Mouse (Mus musculus) liver, embryonic 15.5 days (tissue): ENCODE results near the gene A3galt2. TPM values are rescaled to one million over a fixed set of nuclear protein-coding genes. Genes with fewer than 3 reads are reported as not detected.

Experiments
- ATAC-seq: fragments of 200-750 bp; cut with Nextera tagmentation; 2 replicates; pipeline ENCODE4 v1.8.0; 2017; ENCODE audit warnings: moderate number of reproducible peaks, mild to moderate bottlenecking, moderate library complexity; ENCODE audit not compliant: insufficient read depth
- H3K27ac ChIP-seq: fragments of 300-500 bp; sonication (generic); replicated peaks from 2 replicates; pipeline ENCODE4 v1.5.1; 2015; ENCODE audit warnings: mild to moderate bottlenecking, inconsistent platforms
- H3K27me3 ChIP-seq: fragments of 300-500 bp; sonication (generic); 2 replicates; pipeline ENCODE4 v1.6.1; 2015; ENCODE audit warnings: mild to moderate bottlenecking, inconsistent platforms
- H3K36me3 ChIP-seq: fragments of 300-500 bp; sonication (generic); replicated peaks from 2 replicates; pipeline ENCODE4 v1.6.1; 2015; ENCODE audit warnings: moderate library complexity, mild to moderate bottlenecking, inconsistent platforms
- H3K4me1 ChIP-seq: fragments of 300-500 bp; sonication (generic); replicated peaks from 2 replicates; pipeline ENCODE4 v1.6.1; 2015; ENCODE audit warnings: inconsistent platforms
- H3K4me2 ChIP-seq: fragments of 300-500 bp; sonication (generic); 2 replicates; pipeline ENCODE4 v1.6.1; 2015; ENCODE audit warnings: moderate library complexity, mild to moderate bottlenecking, inconsistent platforms
- H3K4me3 ChIP-seq: fragments of 300-500 bp; sonication (generic); replicated peaks from 2 replicates; pipeline ENCODE4 v1.5.1; 2015; ENCODE audit warnings: mild to moderate bottlenecking, inconsistent platforms
- H3K9ac ChIP-seq: fragments of 300-500 bp; sonication (generic); 2 replicates; pipeline ENCODE4 v1.6.1; 2015; ENCODE audit warnings: moderate library complexity, mild to moderate bottlenecking, inconsistent platforms
- H3K9me3 ChIP-seq: fragments of 300-500 bp; sonication (generic); replicated peaks from 2 replicates; pipeline ENCODE4 v1.6.1; 2016; ENCODE audit warnings: inconsistent platforms
- WGBS: fragments of 180-500 bp; shearing (Covaris S2); methylation state at CpG from one replicate; pipeline ENCODE4 v1.1.7; 2015; ENCODE audit warnings: mixed read lengths; ENCODE audit not compliant: insufficient replicate concordance; 5-methylcytosine and 5-hydroxymethylcytosine counted together
- polyA plus RNA-seq: library from polyadenylated mRNA; unstranded; fragments of >200 nt; fragmentation: Nextera tagmentation; extraction: Ambion mirVana; gene quantifications from 2 replicates; pipeline ENCODE4 v1.2.1, GENCODE M21; 2015

The A3galt2 gene
- polyA plus RNA-seq, 1 experiment from 2014 or later = not detected

DNA sequence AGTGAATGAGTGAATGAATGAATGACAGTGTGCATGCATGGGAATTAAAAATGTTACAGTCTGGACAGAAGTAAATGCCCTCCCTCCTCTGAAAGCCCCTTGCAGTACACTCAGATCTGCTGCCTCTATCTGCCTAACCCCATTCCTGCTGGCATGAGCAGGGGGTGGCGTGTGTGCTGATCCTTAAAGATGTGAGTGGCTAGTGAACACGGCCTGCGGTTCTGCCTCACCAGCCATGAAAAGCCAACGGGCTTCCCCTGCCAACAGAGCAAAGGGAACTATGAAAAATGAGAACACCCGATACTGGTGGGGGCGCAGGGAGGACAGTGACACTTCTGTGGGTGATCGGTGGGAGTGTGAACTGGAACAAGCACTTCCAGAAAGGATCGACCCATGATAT lies 41.6 kb downstream of the A3galt2 start:
- no peaks in the 10 kb centered on the region for H3K27me3 ChIP-seq
- no peak for ATAC-seq
- no peak overlapping the region for H3K27ac ChIP-seq
- WGBS = 53% methylated on average over 8 of the region's 8 CpGs
- H3K4me2 ChIP-seq = no peak overlapping the region
- H3K4me3 ChIP-seq = no peak overlapping the region
- H3K9me3 ChIP-seq = no peaks in the 10 kb centered on the region
- H3K36me3 ChIP-seq = no peaks in the 10 kb centered on the region
- H3K9ac ChIP-seq = no peak overlapping the region
- peaks cover 48% of the 10 kb centered on the region for H3K4me1 ChIP-seq

- 47% methylated on average over 9 of the region's 9 CpGs for WGBS
These were observed 46.7 kb downstream of the A3galt2 start for GRCm38 (mm10) chr4:128801675-128802465.

GRCm38 (mm10) chr4:128803569-128803968 lies 48.4 kb downstream of the A3galt2 start:
- H3K36me3 ChIP-seq = no peaks in the 10 kb centered on the region
- peak overlapping the region; percentile 99; the same call in 1 of the 2 replicates for H3K4me2 ChIP-seq
- no peak for ATAC-seq
- H3K27ac ChIP-seq = 0 out of 2 replicates have a peak overlapping the region, but pooled peaks have one; percentile 94
- H3K4me1 ChIP-seq = peaks cover 64% of the 10 kb centered on the region
- no peaks in the 10 kb centered on the region for H3K9me3 ChIP-seq
- no peaks in the 10 kb centered on the region for H3K27me3 ChIP-seq
- no peak overlapping the region for H3K9ac ChIP-seq
- H3K4me3 ChIP-seq = no peak overlapping the region
- WGBS = 73% methylated on average over 5 of the region's 5 CpGs

More at GRCm38 (mm10) chr4:128801675-128802465, 46.7 kb downstream of the A3galt2 start:
- ATAC-seq = no peak
- H3K27me3 ChIP-seq = no peaks in the 10 kb centered on the region
- H3K36me3 ChIP-seq = no peaks in the 10 kb centered on the region
- no peak overlapping the region for H3K27ac ChIP-seq
- peaks cover 56% of the 10 kb centered on the region for H3K4me1 ChIP-seq
- H3K9ac ChIP-seq = no peak overlapping the region
- no peak overlapping the region for H3K4me3 ChIP-seq
- no peaks in the 10 kb centered on the region for H3K9me3 ChIP-seq
- H3K4me2 ChIP-seq = no peak overlapping the region

GRCm38 (mm10) chr4:128804426-128805149 lies 49.4 kb downstream of the A3galt2 start:
- H3K36me3 ChIP-seq = no peaks in the 10 kb centered on the region

DNA sequence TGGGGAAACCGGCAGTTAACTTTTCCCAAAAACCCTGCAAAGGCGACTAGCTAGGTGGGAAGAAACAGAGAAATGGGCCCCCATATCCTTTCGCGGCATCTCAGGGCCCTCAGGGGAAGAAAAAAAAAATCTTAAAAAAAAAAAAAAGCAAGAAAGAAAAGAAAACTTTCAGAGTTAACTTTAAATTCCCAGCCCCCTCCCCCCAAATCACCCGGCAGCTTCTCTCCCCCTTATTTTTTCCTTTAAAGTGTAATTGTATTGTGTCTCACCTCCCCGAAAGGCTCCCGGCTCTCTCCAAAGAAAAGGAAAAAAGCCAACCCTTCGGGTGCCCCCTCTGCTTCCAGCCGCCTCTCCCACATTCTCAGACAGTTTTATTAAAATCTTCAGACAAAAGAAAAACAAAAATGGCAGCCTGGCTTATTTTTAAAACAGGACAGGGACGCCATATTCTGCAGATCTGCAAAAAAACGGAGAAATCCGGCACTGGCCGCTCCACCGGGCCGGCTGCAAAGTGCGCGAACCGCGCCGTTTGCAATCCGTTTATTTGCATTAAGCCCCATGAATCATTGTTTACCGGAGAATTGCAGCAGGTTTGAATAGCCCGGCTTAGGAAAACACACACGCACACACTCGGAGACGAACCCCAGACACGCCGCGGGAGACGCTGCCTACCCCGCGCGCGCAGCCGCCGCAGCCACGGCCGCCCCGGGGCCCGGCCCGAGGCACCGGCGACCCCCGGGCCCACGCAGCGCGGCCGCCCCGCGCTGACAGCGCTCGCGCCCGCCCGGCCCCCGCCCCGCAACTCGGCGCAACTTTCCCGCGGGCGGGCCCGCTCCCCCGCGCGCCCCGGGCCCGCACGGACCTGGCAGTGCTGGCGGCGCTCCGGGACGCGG lies 50.2 kb downstream of the A3galt2 start:
- peak overlapping the region; percentile 94 for H3K27ac ChIP-seq
- peaks cover 61% of the 10 kb centered on the region for H3K4me1 ChIP-seq
- peak; percentile 13 for ATAC-seq
- WGBS = 1% methylated on average over 58 of the region's 74 CpGs
- H3K9me3 ChIP-seq = no peaks in the 10 kb centered on the region
- no peaks in the 10 kb centered on the region for H3K27me3 ChIP-seq
- peak overlapping the region; percentile 90 for H3K9ac ChIP-seq
- H3K36me3 ChIP-seq = no peaks in the 10 kb centered on the region
- peak overlapping the region; percentile 86 for H3K4me3 ChIP-seq
- peak overlapping the region; percentile 99 for H3K4me2 ChIP-seq

More at GRCm38 (mm10) chr4:128804426-128805149, 49.4 kb downstream of the A3galt2 start:
- Histone ChIP-seq H3K27me3 (no peaks in the 10 kb centered on the region), H3K9me3 (no peaks in the 10 kb centered on the region), H3K9ac (peak overlapping the region; percentile 90), H3K4me1 (peaks cover 60% of the 10 kb centered on the region), H3K4me3 (peak overlapping the region; percentile 86), H3K4me2 (peak overlapping the region; percentile 99), H3K27ac (peak overlapping the region; percentile 94; the same call in 1 of the 2 replicates)
- ATAC-seq = no peak
- 9% methylated on average over 6 of the region's 6 CpGs for WGBS

GRCm38 (mm10) chr4:128806043-128806826 lies 51.1 kb downstream of the A3galt2 start, which contains the start of gene Zfp362:
Gene Zfp362, minus strand, starts transcription at chr4:128806045.
- ATAC-seq = peak; percentile 53
- peaks cover 69% of the 10 kb centered on the region for H3K4me1 ChIP-seq
- H3K9me3 ChIP-seq = no peaks in the 10 kb centered on the region

GRCm38 (mm10) chr4:128806827-128807179 lies 51.6 kb downstream of the A3galt2 start:
- Histone ChIP-seq H3K27ac (peak overlapping the region; percentile 94), H3K9ac (peak overlapping the region; percentile 90), H3K4me3 (peak overlapping the region; percentile 86), H3K27me3 (no peaks in the 10 kb centered on the region), H3K4me1 (peaks cover 71% of the 10 kb centered on the region), H3K36me3 (no peaks in the 10 kb centered on the region), H3K9me3 (no peaks in the 10 kb centered on the region), H3K4me2 (peak overlapping the region; percentile 99)
- peak; percentile 75 for ATAC-seq
- under 1% methylated on average over 15 of the region's 15 CpGs for WGBS

More at GRCm38 (mm10) chr4:128806043-128806826, 51.1 kb downstream of the A3galt2 start, which contains the start of gene Zfp362:
- peak within 1 kb of the TSS; percentile 94 for H3K27ac ChIP-seq
- H3K36me3 ChIP-seq = no peaks in the 10 kb centered on the region
- no peaks in the 10 kb centered on the region for H3K27me3 ChIP-seq
- peak within 1 kb of the TSS; percentile 90 for H3K9ac ChIP-seq
- WGBS = under 1% methylated on average over 77 of the region's 111 CpGs
- H3K4me2 ChIP-seq = peak within 1 kb of the TSS; percentile 99
- H3K4me3 ChIP-seq = peak within 1 kb of the TSS; percentile 86

DNA sequence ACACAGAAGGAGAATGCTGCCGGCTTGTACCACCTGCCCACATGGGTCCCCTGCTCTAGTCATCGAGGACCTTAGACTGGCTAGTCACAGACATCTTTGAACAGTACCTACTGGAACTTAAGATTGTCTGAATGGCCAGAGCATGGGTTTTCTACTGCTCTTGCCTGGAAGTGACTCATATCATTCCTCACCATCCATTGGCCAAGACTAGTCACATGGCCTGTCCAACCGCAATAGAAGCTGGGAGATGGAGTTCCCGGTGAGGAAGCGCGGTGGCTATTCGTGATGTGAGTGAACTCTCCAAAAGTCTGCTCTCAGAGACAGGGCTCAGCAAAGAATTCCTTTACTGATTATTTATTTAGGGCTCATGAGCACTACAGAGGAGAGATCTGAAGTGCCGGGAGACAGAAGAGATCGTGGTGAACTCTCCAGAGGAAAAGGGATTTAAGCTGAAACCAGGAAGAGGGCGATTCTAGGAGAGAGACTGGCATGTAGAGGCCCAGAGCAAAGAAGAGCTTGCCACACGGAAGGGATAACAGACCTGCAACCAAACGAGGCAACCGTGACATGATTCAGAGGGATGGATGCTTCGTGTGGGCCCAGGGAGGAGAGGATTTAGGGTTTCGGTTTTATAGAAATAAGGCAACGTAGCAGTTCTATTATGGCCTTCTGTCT lies 56.4 kb downstream of the A3galt2 start:
- Histone ChIP-seq H3K36me3 (no peaks in the 10 kb centered on the region), H3K9ac (peak overlapping the region; percentile 49), H3K27me3 (peaks cover 3% of the 10 kb centered on the region; the same call in 1 of the 2 replicates), H3K9me3 (no peaks in the 10 kb centered on the region), H3K4me1 (peaks cover 57% of the 10 kb centered on the region), H3K4me3 (peak overlapping the region; percentile 58), H3K27ac (no peak overlapping the region; the same call in 1 of the 2 replicates), H3K4me2 (peak overlapping the region; percentile 72)
- peak; percentile 75 for ATAC-seq
- 12% methylated on average over 16 of the region's 16 CpGs for WGBS

DNA sequence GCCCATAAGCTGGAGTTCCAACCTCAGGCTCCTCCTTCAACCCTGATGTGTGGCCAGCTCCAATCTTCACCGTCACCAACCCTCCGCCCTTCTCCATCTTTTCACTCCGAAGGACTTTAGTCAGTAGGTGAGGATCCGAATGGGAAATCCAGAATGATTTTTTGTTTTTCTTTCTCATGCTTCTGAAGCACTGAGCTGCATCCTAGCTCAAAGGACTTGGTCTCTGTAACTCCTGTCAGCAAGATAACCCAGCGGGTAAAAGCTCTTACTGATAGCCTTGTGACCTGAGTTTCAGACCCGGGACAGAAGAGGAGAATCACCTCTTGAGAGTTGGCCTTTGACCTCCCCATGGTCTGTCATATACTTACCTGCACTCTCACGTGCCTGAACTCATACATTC lies 61.8 kb downstream of the A3galt2 start:
- Histone ChIP-seq H3K9me3 (no peaks in the 10 kb centered on the region), H3K27ac (no peak overlapping the region), H3K4me1 (peaks cover 24% of the 10 kb centered on the region), H3K4me3 (no peak overlapping the region), H3K27me3 (peaks cover 8% of the 10 kb centered on the region; the same call in 1 of the 2 replicates), H3K4me2 (no peak overlapping the region), H3K36me3 (no peaks in the 10 kb centered on the region), H3K9ac (no peak overlapping the region)
- no peak for ATAC-seq
- WGBS = 55% methylated on average over 7 of the region's 7 CpGs
